Mouse (Mus musculus) kidney, postnatal 4 days (tissue): ENCODE measurements around the gene Fam83g.

Source experiments
- DNase-seq, 2 experiments: peaks; one replicate each; pipeline ENCODE4 v3.0.0; 2021; ENCODE audit warnings: mixed read lengths in 2 of 2

The Fam83g gene

GRCm38 (mm10) chr11:61719387-61719786, 35.5 kb downstream of the Fam83g start:
- DNase-seq: peak in 1 of 2 experiments; percentile 44

GRCm38 (mm10) chr11:61719826-61720225, 35.9 kb downstream of the Fam83g start:
- DNase-seq: peak in 1 of 2 experiments; percentile 45

DNA sequence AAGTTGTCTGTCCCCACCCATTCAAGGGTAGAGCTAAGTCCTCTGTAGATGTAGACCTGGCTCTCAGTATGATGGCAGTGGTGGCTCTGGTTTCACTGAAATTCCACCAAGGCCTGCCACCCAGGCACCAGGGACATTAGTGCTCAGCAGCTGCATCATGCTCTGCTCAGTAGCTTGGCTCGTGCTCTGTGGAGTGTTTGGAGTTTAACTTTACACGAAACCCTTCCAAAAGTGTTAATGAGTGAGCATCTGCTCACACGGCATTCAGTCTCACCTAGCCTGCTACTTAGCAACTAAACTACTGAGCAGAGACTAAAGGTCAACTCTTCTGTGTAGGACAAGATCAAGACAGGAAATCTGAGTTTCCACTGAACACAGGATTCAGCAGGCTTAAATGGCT, 36.7 kb downstream of the Fam83g start, which contains the start of gene Slc5a10:
Gene Slc5a10, minus strand, starts transcription at position 191 of the 400 bp plus-strand sequence.
- DNase-seq: peak in 1 of 2 experiments; percentile 48

DNA sequence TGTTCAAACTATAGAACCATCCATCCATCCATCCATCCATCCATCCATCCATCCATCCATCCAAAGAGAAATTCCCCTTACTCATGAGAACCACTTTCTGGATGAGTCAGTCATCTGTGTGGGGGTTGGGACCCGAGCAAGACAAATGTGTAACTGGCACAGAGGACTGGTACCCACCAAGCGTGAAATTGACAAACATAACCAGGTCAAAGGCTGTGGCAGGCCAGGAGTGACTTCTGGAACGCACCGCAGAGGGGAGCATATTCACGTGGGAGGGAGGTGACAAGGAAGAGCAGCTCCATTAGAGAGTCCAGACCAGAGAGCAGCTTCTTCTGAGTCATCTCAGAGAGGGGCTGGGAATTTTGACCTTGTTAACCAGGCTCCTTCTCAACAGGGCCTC, 38.2 kb downstream of the Fam83g start:
- peak; percentile 38 to 64 for DNase-seq

- peak in 1 of 2 experiments; percentile 40 for DNase-seq
Observed at GRCm38 (mm10) chr11:61728037-61728436, 44.1 kb downstream of the Fam83g start.

DNA sequence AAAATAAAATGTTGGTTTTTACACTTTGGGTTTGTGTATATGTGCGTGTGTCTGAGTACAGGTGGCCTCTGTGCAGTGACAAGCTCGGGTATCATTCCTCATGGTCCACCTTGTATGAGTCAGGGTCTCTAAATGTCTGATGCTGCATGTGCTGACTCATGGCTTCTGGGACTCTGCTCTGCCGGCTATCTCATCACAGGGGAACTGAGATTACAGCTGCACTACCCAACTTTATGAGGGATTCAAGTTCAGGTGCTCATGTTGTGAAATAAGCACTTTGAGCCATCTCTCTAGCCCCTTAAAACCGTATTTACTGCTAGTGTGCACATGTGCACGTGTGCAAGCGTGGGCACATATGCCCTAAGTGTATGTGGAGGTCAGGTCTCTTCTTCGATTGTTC, 48.8 kb downstream of the Fam83g start:
- DNase-seq: no peak

DNA sequence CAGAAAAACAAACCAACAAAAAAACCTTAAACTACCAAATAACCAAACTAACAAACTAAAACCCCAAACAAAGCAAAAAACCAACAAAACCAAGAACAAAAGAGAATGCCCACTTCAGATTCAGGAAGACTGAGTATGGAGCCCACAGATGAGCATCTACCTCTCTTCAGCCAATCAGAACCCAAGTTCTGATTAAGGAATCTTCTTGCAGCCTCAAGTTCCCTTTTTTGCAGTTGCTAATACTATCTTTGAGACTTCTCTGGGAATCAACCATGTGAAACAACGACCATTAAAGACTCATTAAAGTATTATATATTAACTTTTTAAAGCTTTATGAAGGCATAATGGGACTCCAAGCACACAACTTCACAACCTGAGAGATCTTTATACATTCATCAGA, 53.4 kb downstream of the Fam83g start:
- DNase-seq: no peak

GRCm38 (mm10) chr11:61740500-61740899, 56.6 kb downstream of the Fam83g start:
- DNase-seq: no peak

DNA sequence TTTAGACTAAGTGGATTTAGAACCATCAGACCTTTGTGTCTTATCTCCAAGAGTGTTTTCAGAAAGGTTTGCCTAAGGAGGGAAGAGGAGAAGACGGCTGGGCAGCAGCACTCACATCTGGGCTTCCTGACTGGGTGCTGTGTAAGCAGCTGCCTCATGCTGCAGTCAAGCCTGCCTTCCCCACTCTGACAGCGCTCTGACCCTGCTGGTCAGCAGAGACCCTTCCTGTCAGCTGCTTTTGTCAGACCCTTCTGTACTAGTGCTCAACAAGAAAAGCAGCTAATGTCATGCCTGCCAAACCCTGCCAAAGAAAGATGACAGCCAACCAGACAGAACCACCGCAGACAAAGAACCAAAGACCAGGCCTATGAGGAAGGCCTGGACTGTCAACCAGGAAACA, 59.9 kb downstream of the Fam83g start:
- DNase-seq: no peak

DNA sequence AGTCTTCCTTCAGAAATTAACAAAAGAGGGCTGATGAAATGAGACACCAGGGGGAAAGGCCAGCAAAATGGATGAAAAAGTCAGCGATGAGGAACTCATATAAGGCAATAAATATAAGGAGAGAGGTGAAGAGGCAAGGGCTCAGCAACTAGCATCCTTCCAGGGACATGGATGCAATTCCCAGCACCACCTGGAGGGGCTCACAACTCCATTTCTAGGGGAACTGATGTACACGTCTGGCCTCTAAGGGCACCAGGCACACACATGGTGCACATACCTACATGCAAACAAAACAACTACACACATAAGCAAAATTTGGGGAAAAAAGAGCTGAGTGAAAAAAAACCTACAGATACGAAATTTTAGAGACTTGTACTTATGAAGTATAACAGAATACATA, 60.6 kb downstream of the Fam83g start:
- peak in 1 of 2 experiments; percentile 15 for DNase-seq

GRCm38 (mm10) chr11:61745781-61746180, 61.9 kb downstream of the Fam83g start:
- DNase-seq: no peak

GRCm38 (mm10) chr11:61747161-61747560, 63.3 kb downstream of the Fam83g start:
- no peak for DNase-seq

- peak; percentile 12 to 22 for DNase-seq
Observed at GRCm38 (mm10) chr11:61751612-61752011, 67.7 kb downstream of the Fam83g start.

- no peak for DNase-seq
Observed at GRCm38 (mm10) chr11:61757151-61757550, 73.3 kb downstream of the Fam83g start.
